Mouse (Mus musculus) lung, adult 2 months (tissue): ENCODE measurements around the gene Nifk.

Experiments used
- CTCF ChIP-seq: fragments of 200-500 bp; IDR thresholded peaks from 2 replicates; pipeline ENCODE4 v1.5.1; 2011; ENCODE audit warnings: mild to moderate bottlenecking, low read length, control low read depth; ENCODE audit not compliant: insufficient read depth
- POLR2A ChIP-seq: fragments of 200-500 bp; IDR thresholded peaks from 2 replicates; pipeline ENCODE4 v1.6.1; 2011; ENCODE audit warnings: low read depth, mild to moderate bottlenecking, control low read depth, low read length, borderline replicate concordance; ENCODE audit errors: extremely low read depth

DNA sequence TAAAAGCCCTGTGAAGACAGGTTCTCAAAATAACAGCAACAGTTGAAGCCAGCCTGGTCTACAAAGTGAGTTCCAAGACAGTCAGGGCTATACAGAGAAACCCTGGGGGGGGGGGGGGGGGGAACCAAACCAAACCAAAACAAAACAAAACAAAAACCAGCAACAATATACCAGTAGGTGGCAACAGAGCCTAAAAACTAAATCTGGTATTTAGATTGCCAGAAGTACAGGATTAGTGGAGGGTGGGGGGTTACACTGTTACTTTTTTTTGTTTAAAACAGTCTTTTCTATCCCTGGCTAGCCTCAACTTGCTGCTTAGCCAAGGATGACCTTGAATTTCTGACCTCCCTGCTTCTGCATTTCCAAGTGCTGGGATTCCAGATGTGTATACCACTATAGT, 14.2 kb downstream of the Nifk start:
- TF ChIP-seq CTCF = no peak
- TF ChIP-seq POLR2A = no peak
